Mouse (Mus musculus): ENCODE data around the gene Plod3.

DNA sequence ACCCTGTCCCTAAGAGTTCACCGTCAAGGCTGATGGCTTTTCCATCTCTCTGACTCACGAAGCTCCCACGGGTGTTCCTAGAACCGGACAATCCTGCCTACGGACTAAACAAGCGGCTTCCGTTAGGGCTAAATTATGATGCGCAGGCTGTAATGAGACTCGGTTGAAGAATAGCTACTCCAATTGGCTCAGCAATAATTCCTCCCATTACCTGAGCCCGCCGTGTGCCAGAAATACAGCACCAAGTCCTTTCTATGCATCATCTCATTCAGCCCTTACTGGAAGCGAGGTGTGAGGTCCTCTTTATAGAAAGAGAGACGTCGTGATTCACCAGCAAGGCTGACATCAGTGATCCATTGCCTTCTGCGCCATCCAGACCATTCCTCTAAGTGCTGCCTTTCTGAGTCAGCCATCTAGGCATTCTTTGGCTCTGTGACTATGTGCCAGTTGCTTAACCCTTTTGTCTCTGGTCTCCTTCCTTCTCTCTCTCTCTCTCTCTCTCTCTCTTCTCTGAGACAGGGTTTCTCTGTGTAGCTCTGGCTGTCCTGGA lies 25.7 kb downstream of the Plod3 start:
- TF ChIP-seq USF1 (IDR thresholded peaks at IDR 0.05; ENCODE audit: low read depth), result no peak
- no peak for TF ChIP-seq POLR2A (IDR thresholded peaks at IDR 0.05; ENCODE audit: insufficient read length, low read depth)
- no peak for TF ChIP-seq TCF12 (IDR thresholded peaks at IDR 0.05; ENCODE audit: insufficient read depth, poor library complexity, severe bottlenecking)
- TF ChIP-seq POLR2AphosphoS2 (IDR thresholded peaks at IDR 0.05; ENCODE audit: insufficient read length, low read depth), result no peak

Data from myocyte (in vitro differentiated cells).